Mouse (Mus musculus): ENCODE data around the gene Ube2d1.

GRCm38 (mm10) chr10:71314596-71314995 is 29.5 kb upstream of the Ube2d1 start:
- TF ChIP-seq EP300 (IDR thresholded peaks at IDR 0.05; ENCODE audit: low read depth in 1 of 2, low read length in 2 of 2) (no peak), USF2 (IDR thresholded peaks at IDR 0.05; ENCODE audit: borderline replicate concordance in 1 of 2, insufficient read depth in 1 of 2, low read depth in 1 of 2, low read length in 2 of 2) (no peak), BHLHE40 (IDR thresholded peaks at IDR 0.05; ENCODE audit: borderline replicate concordance, low read depth, low read length) (no peak), POLR2A (IDR thresholded peaks at IDR 0.05; ENCODE audit: control insufficient read depth in 1 of 2, insufficient read depth in 1 of 2, low read depth in 1 of 2, low read length in 2 of 2, poor library complexity in 1 of 2) (no peak)

Data from MEL (cell line).